Mouse (Mus musculus) lung, postnatal 36 days (tissue): ENCODE measurements around the gene Ccdc7b.
"Not testable (repeated sequence)": the region's sequence is repeated elsewhere in the genome, so short reads cannot be mapped to it uniquely, and the experiment has no call there.

Experiments
- DNase-seq: peaks from one replicate; pipeline ENCODE4 v3.0.0; 2022; ENCODE audit warnings: mixed read lengths

The Ccdc7b gene

DNA sequence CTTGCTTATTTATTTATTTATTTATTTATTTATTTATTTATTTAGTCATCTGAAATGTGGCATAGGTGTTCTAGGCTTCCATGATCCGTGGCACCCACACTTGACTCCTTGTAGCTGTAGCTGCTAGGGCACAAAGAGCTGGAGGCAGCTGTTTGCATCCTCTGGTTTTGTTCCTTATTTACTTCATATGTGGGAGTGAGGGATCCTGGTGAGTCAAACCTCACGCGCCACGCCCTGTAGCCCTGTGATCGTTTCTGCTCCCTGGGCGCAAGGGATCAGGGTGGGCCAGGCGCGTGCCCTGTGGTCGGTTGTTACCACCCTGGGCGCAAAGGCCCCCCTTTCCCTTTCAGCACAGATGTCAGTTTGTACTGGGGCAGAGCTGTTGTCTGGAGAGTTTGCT lies at the start of gene Ccdc7b:
Gene Ccdc7b (plus strand): TSS at position 301 of the 400 bp plus-strand sequence.
- not testable (repeated sequence) for DNase-seq

GRCm38 (mm10) chr8:129065417-129065816 lies 1.5 kb upstream of the Ccdc7b start, which contains the start of gene Ccdc7a:
TSS of gene Ccdc7a (minus strand) at chr8:129065517.
- not testable (repeated sequence) for DNase-seq

- DNase-seq = not testable (repeated sequence)
These were observed 48.8 kb downstream of the Ccdc7b start for GRCm38 (mm10) chr8:129115761-129116160.

DNA sequence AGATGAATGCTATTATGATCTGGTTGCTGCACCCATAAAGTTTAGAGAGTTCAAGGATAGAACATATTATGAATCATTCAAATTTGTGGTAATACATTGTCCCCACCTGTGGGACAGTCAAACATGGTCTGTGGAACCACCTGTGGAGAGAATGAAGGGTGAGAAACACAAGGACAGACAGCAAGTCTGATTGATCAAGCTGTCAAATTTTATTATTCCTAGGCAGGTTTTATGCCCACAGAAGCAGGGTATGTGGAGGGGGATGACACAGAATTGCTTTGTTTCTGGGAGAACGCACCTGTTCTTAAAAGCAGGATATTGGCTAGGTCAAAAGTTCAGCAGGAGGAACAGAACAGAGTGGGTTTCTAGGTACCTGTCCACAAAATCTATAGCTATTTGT lies 64.6 kb downstream of the Ccdc7b start, which contains the start of gene Gm10999:
Gene Gm10999 (minus strand): TSS at position 101 of the 400 bp plus-strand sequence.
- no peak for DNase-seq

GRCm38 (mm10) chr8:129133475-129133874 lies 66.5 kb downstream of the Ccdc7b start:
- DNase-seq = no peak
